Mouse (Mus musculus) gastrocnemius, adult 2 months (tissue): ENCODE data around the gene Rgs7. TPM values are rescaled to one million over a fixed set of nuclear protein-coding genes. Genes with fewer than 3 reads are reported as not detected.

Experiments used
- DNase-seq: peaks from one replicate; pipeline ENCODE4 v3.0.0; 2022
- H3K27ac ChIP-seq: fragments of 200-600 bp; 2 replicates; pipeline ENCODE4 v1.8.1; 2022; ENCODE audit warnings: mild to moderate bottlenecking
- H3K4me3 ChIP-seq: fragments of 200-600 bp; 2 replicates; pipeline ENCODE4 v1.8.1; 2022; ENCODE audit warnings: mild to moderate bottlenecking, moderate library complexity
- CTCF ChIP-seq: fragments of 200-600 bp; IDR thresholded peaks from 2 replicates; pipeline ENCODE4 v1.8.1; 2022; ENCODE audit warnings: antibody characterized with exemption, mild to moderate bottlenecking, moderate library complexity
- intact Hi-C: fragments of 180-260 bp; cut with DNase I; formaldehyde crosslinking; loops from one replicate; pipeline ENCODE4 v1.15.1; 2025
- total RNA-seq, 2 experiments: library from RNA; stranded (reverse); gene quantifications; 2 replicates each; pipeline ENCODE4 v1.2.3; 2021

The Rgs7 gene
- total RNA-seq, 2 experiments from 2014 or later, result 0.17 TPM; not detected in 1

DNA sequence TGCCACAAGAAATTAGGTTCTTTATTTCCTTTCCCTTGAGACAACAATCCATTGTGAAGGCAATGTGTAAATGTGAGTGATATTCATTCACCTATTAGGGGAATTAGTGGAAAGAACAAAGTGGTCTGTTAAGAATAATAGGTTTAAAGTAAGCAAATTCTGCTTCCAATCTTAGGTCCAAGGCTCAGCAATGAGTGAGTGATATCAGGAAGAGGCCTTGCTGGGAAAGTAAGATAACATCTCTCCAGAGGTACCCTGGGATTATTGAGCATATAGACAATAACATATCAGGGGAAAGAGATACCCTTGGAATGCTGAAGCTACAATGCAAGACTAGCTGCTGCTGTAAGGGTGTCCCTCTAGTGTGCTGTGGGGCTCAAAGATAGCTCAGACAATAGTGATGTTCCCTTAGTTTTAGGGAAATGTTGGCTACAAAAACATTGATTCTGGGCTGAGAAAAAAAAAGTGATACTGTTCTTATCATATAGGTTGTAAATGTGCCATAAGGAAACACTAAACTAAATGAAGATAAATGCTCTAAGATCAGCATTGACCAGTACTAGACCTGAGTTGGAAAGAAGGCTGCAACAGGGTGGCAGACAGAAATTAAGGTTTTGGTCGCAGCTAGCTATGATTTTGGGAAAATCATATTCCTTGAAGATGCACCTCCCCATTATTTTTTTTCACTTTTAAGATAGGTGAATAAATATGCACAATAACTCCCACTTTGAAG is 418.6 kb downstream of the Rgs7 start:
- H3K27ac ChIP-seq, result no peak overlapping the region
- intact Hi-C loops, result no loop called here
- TF ChIP-seq CTCF, result no peak
- DNase-seq, result no peak
- no peak overlapping the region for H3K4me3 ChIP-seq

DNA sequence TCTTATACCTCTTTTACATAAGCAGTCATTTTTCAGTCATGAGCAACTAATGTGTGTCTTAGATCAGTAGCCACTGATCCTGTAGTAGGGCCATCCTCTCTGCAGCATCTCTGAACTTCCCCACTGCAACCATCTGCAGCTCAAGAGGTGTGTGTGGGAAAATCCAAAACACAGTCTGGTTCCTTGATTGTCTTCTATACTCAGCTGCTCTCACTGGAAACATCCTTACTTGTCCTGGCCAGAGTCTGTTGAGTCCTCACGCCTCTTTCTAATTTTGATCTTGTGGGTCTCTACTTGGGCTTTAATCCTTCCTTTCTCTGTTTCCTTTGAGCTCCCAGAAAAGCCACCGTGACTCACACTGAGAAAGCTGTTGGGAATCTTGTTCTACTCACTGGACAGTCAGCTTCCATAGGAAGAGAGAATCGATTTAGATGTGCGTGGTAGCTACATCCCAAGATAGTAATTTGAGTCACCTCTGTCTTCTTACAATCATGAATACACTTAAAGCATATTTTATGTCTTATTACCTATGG is 422.5 kb downstream of the Rgs7 start:
- Histone ChIP-seq H3K27ac (no peak overlapping the region), H3K4me3 (no peak overlapping the region)
- no peak for TF ChIP-seq CTCF
- DNase-seq, result no peak
- intact Hi-C loops, result no loop called here

DNA sequence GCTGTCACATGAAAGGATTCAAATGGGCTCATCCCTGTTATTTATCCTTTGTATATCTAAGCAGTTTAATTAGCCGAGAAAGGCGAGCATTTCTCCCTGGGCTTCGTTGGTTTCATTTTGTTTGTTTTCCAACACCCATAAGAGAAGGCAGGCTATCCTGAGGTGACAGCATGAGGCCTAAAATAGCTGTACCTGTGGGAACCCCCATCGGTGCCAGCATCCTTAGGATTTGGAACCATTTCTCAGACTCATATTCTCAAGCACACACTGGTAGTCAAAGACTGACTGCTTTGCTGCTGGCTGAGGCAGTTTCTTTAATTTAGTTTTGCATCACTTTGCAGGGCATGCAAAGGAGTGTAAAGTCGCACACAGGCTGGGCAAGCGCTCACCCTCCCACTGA is 443.2 kb downstream of the Rgs7 start:
- TF ChIP-seq CTCF, result no peak
- Histone ChIP-seq H3K4me3 (no peak overlapping the region), H3K27ac (no peak overlapping the region)
- intact Hi-C loops, result no loop called here
- no peak for DNase-seq

DNA sequence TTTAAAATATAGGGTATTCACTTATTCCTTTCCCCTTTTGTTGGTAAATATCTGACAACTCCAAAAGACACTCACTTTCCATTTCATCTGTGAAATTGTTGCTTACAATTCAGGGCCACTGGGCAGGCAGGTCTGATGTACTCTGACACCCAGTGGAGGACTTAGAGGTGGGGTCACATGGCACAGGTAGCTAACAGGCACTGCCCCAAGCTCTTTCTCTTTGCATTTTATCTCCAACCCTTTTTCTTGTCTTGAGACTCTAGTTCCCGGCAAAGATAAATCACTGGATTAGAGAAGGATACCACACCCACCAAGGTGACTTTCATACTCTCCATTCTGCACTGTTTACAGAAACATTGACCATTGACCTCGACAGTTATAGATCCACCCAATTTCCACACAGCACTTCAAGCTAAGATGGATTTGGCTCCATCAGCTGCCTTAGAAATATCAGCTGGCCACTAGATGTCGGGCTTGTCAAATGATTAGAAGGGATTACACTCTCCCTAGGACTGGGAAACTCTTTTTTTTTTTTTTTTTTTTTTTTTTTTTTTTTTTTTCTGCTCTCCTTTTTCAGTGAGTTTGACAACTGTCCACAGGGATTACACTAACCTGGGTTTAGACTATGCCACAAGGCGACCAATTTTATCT is 451.0 kb downstream of the Rgs7 start:
- Histone ChIP-seq H3K27ac (no peak overlapping the region), H3K4me3 (no peak overlapping the region)
- intact Hi-C loops, result loop anchor here (5.0 kb wide), 1 partner anchor 881 kb away; the partner anchor contains the start of gene Gm38100
- peak; percentile 53 for TF ChIP-seq CTCF
- peak; percentile 19 for DNase-seq

DNA sequence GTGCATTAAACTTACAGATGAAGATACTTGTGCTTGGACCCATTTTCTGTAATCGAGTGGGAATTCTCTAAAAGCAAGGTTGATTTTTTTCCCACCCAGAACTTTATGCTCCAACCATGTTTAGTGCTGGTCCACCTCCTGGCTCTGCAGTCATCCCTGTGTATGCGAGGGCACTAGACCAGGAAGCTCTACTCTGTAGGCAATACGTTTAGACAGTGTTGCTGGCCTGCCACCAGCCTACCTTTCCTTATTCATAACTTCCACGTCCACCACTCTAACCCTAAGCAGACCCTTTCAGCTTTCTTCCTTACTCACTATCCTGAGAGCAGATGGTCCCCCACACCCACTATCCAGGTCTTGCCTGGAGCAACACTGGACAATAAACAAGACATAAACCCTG is 452.3 kb downstream of the Rgs7 start:
- no peak for DNase-seq
- intact Hi-C loops, result loop anchor here (5.0 kb wide), 1 partner anchor 882 kb away; the partner anchor contains the start of gene Gm38100
- no peak overlapping the region for H3K4me3 ChIP-seq
- no peak overlapping the region for H3K27ac ChIP-seq
- no peak for TF ChIP-seq CTCF

DNA sequence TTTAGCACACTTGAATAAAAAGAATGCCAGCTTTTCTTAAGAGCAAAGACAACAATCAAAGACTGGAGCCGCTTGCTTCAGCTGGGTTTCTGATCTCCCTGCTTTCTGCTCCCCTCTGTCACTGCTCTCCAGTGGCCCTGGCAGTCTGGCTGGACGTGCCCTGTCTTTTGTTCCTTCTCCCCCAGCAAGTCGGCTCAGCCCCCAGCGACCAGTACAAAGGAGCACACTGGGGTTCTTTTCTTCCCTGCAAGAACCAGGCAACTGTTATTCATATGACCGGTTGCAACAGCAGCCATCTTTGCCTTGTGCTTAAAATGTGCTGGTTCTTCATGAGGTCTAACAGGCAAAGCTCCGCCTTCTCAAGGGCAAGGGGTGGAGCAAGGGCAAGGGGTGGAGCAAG is 452.7 kb downstream of the Rgs7 start:
- Histone ChIP-seq H3K4me3 (no peak overlapping the region), H3K27ac (no peak overlapping the region)
- no peak for DNase-seq
- intact Hi-C loops, result no loop called here
- TF ChIP-seq CTCF, result no peak

DNA sequence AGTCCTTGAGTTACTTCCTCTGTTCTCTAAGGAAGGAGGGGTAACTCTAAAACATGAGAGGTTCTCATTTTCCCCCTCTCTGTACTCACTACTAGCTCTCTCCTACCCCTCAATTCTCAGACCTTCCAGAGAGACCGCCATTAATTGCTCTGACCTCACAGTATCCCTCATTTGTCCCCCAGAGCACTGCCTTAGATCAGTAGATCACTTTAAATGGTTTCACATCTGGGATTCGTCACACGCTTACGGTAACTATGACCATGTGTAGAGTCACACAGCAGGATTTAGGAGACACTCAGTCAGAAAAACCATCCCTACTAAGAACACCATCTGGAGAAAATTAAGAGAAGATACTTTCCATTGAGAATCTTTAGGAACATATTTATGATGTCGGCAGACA is 456.8 kb downstream of the Rgs7 start:
- H3K4me3 ChIP-seq, result no peak overlapping the region
- H3K27ac ChIP-seq, result no peak overlapping the region
- no peak for DNase-seq
- intact Hi-C loops, result no loop called here
- no peak for TF ChIP-seq CTCF

DNA sequence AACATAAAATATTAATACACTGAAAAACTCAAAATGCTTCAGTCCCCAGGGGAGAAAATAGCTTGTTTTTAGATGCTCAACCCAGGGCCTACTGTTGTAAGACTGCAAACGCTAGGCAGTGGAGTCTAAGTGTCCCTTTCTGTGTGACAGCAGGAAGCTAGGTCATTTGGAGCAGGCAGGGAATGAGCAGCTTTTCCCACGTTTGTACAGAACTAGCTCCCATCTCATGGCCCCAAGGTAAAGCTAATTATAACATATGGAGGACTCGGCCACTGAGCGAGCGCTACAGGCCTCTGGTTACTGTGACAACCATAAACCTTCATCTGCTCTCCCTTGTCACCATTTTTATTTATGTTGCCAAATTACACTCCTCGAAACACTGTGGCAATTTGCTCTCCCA is 460.3 kb downstream of the Rgs7 start:
- intact Hi-C loops, result no loop called here
- Histone ChIP-seq H3K4me3 (no peak overlapping the region), H3K27ac (no peak overlapping the region)
- no peak for DNase-seq
- no peak for TF ChIP-seq CTCF

DNA sequence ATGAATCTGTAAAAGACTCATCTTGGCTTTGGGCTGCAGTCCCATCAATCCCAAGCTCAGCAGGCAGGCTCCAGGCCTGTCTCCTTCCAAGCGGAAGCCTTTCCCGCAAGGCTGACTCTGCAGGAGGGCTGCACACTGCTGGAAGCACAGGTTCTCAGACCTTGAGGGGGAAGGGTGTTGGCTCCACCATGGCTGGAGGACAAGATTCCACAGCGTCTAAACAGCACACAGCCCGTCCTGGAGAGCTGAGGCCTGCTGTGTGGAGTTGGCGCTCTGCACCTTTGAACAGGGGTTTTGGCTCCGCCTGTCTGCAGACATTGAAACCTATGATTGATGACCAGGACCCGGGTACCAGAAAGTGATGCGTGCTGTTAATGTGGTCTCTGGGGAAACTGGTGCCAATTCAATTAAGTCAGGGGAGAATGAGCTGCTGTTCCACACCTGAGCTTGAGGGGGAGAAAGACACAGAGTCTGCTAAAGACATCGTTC is 463.5 kb downstream of the Rgs7 start:
- no peak for TF ChIP-seq CTCF
- Histone ChIP-seq H3K4me3 (no peak overlapping the region), H3K27ac (no peak overlapping the region)
- no peak for DNase-seq
- intact Hi-C loops, result no loop called here

DNA sequence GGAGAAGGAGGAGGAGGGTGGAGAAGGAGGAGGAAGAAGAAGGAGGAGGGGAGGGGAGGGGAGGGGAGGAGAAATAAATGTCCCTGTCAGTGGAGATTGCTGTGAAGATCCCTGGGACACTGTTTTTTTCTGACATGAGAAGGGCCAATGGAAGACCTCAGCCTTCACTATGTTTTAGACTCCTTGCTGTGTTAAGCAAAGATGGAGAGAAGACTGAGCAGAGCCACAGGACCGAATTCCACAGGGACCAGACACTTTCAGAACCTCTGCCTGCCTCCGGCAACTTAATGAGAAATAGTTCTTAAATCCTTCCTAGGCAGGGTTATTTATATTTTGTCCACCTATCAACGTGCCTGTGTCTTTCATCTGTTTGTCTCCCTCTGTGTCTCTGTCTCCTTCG is 464.0 kb downstream of the Rgs7 start:
- intact Hi-C loops, result no loop called here
- no peak overlapping the region for H3K4me3 ChIP-seq
- no peak overlapping the region for H3K27ac ChIP-seq
- no peak for TF ChIP-seq CTCF
- DNase-seq, result no peak

DNA sequence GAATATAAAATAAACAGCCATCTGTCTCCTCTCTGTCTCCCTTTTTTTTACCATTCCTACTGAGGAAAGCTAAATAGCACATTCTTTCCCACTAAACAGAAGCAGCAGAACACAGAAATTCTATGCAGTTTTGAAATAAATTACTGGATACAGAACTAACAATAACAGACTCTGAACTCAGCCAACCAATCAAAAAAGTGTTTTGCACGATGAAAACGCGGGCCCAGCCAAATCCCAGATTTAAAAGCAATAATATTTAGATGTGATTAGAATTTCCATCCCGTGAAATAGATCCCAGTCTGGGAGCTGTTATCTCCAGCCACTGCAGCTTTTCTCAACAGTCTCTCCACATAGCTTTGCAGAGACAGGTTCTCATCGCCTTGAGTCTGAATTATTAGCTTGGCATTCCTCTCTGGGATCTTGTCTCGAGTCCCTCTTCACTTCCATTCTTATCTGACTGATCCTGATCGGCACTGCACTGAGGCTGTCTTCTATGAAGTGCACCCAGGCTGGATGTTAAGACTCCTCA is 466.5 kb downstream of the Rgs7 start:
- Histone ChIP-seq H3K4me3 (no peak overlapping the region), H3K27ac (no peak overlapping the region)
- TF ChIP-seq CTCF, result no peak

DNA sequence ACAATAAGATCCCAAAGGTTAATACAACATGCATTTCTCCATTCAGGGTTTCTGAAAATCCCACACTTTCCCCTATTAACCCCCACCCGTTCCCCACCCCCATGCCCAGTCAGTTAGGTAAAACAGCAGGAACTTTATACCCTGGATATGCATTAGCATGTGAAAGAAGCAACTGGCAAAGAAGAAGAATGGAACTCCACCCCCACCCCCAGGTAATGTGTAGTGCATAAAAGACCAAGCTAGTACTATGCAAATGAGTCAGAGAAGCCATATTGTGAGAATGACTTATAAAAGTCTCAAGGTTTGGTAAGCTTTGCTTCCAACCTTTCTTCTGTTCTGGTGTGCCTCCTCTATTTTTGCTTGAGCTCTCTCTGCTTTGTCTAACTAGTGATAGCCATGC is 468.2 kb downstream of the Rgs7 start:
- no peak overlapping the region for H3K4me3 ChIP-seq
- intact Hi-C loops, result no loop called here
- TF ChIP-seq CTCF, result no peak

More for the DNA sequence above, 466.5 kb downstream of the Rgs7 start:
- DNase-seq, result no peak
- intact Hi-C loops, result no loop called here

More for the DNA sequence above, 468.2 kb downstream of the Rgs7 start:
- no peak for DNase-seq
- no peak overlapping the region for H3K27ac ChIP-seq

Other genes starting within 250 kb of the Rgs7 start
- under 1 TPM in 1 of 2 experiments, not detected in 1; 0.15 TPM for gene Kmo, start 127.9 kb upstream of the Rgs7 start, total RNA-seq
- gene Fh1, start 133.1 kb upstream of the Rgs7 start, total RNA-seq, result 100 to 1,000 TPM; 231 to 325 TPM
- gene Opn3, start 200.3 kb upstream of the Rgs7 start, total RNA-seq, result 1 to 10 TPM; 2.5 to 3.8 TPM
- 1 to 10 TPM; 3.0 to 3.4 TPM for gene Chml, start 200.4 kb upstream of the Rgs7 start, total RNA-seq
- not detected for gene Wdr64, start 206.1 kb upstream of the Rgs7 start, total RNA-seq